In genomic region chr14:16927136-16927535, GRCm38 (mm10) we compare ENCODE assay signal across 15 mouse cellular contexts.
"Had no signal": no experiment of that assay in that cellular context is flagged by ENCODE, and none has a peak within 500 bp of the region (broad histone marks: within the 10 kb centered on the region; RNA-seq: fewer than 3 reads in every experiment).

No protein-coding gene starts in this region.

- DNase-seq: gastrocnemius, adult 2 months; gastrocnemius, postnatal 10 days; gastrocnemius, postnatal 25 days; heart, adult 18-20 months; heart, postnatal 14 days; heart, postnatal 36 days; kidney, adult 11 months; kidney, adult 2 months; kidney, adult 9 months; kidney, postnatal 14 days; kidney, postnatal 36 days; layer of hippocampus, adult 9-11 months; layer of hippocampus, postnatal 36 days; left cerebral cortex, postnatal 4 days; liver, embryonic 13.5 days had no signal
